Mouse (Mus musculus) heart, postnatal 0 days (tissue): ENCODE measurements at regions not wholly inside any gene's neighbourhood (a gene's known extent, or its start where the extent isn't known, plus 50 kb on each side); places are given as distances from the start of the nearest gene placed in this dataset.

ENCODE experiments used
- ATAC-seq: fragments of 200-750 bp; cut with Nextera tagmentation; 2 replicates; pipeline ENCODE4 v1.8.0; 2017; ENCODE audit warnings: low read depth, moderate number of reproducible peaks, moderate library complexity; ENCODE audit not compliant: insufficient read depth
- DNase-seq: peaks from one replicate; pipeline ENCODE4 v3.0.0-alpha.2; 2016; ENCODE audit warnings: low spot score
- H3K27ac ChIP-seq: fragments of 300-500 bp; sonication (generic); 2 replicates; pipeline ENCODE4 v1.5.1; 2014; ENCODE audit warnings: low read depth, mild to moderate bottlenecking
- H3K27me3 ChIP-seq: fragments of 300-500 bp; sonication (generic); 2 replicates; pipeline ENCODE4 v1.6.1; 2014; ENCODE audit warnings: low read length, mixed read lengths; ENCODE audit not compliant: control insufficient read depth, insufficient read depth
- H3K36me3 ChIP-seq: fragments of 300-500 bp; sonication (generic); replicated peaks from 2 replicates; pipeline ENCODE4 v1.6.1; 2014; ENCODE audit warnings: low read length, mixed read lengths; ENCODE audit not compliant: control insufficient read depth, insufficient read depth
- H3K4me1 ChIP-seq: fragments of 300-500 bp; sonication (generic); 2 replicates; pipeline ENCODE4 v1.6.1; 2014; ENCODE audit warnings: antibody characterized with exemption; ENCODE audit not compliant: control insufficient read depth, insufficient read depth
- H3K4me2 ChIP-seq: fragments of 300-500 bp; sonication (generic); 2 replicates; pipeline ENCODE4 v1.6.1; 2014; ENCODE audit warnings: low read depth, mild to moderate bottlenecking, low read length, moderate library complexity
- H3K4me3 ChIP-seq: fragments of 300-500 bp; sonication (generic); 2 replicates; pipeline ENCODE4 v1.5.1; 2014; ENCODE audit warnings: low read depth, low read length
- H3K9ac ChIP-seq: fragments of 300-500 bp; sonication (generic); replicated peaks from 2 replicates; pipeline ENCODE4 v1.6.1; 2014; ENCODE audit warnings: low read depth, low read length, mixed read lengths
- H3K9me3 ChIP-seq: fragments of 300-500 bp; sonication (generic); replicated peaks from 2 replicates; pipeline ENCODE4 v1.6.1; 2016; ENCODE audit warnings: low read length; ENCODE audit not compliant: control insufficient read depth
- CTCF ChIP-seq: IDR thresholded peaks from 2 replicates; pipeline ENCODE4 v1.5.1; 2016; ENCODE audit warnings: antibody characterized with exemption, control low read depth, low read depth
- EP300 ChIP-seq: IDR thresholded peaks from 2 replicates; pipeline ENCODE4 v1.6.1; 2016; ENCODE audit warnings: antibody characterized with exemption, low read depth
- WGBS: fragments of 180-500 bp; shearing (Covaris S2); extraction: QIAGEN DNeasy Blood & Tissue Kit; methylation state at CpG from one replicate; pipeline ENCODE4 v1.1.7; 2014; 5-methylcytosine and 5-hydroxymethylcytosine counted together

DNA sequence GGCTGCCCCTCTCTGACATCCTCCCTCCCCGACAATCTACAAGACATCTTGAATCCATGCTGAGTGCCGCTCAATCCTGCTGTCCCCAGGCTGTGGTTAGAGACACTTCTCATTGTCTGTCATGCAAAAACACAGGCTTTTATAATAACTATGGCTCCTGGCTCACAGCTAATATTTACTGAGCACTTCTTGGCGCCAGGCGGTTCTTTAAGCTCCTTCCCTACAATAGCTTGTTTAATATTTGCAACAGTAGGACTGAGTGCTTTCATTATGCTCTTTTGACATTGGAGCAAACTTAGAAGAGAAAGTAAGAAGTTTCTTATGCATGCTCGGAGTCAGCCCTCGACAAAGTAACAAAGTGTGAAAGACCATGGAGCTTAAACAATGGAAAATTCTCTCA is 151.6 kb upstream of the Irx6 start:
- Histone ChIP-seq H3K4me1 (no peaks in the 10 kb centered on the region), H3K27me3 (no peaks in the 10 kb centered on the region), H3K36me3 (no peaks in the 10 kb centered on the region), H3K4me2 (no peak overlapping the region), H3K9ac (no peak overlapping the region), H3K4me3 (no peak overlapping the region), H3K9me3 (no peaks in the 10 kb centered on the region), H3K27ac (no peak overlapping the region)
- WGBS: 89% methylated on average over 6 of the region's 6 CpGs
- no peak for DNase-seq
- TF ChIP-seq EP300 (no peak), CTCF (no peak)
- ATAC-seq: no peak

DNA sequence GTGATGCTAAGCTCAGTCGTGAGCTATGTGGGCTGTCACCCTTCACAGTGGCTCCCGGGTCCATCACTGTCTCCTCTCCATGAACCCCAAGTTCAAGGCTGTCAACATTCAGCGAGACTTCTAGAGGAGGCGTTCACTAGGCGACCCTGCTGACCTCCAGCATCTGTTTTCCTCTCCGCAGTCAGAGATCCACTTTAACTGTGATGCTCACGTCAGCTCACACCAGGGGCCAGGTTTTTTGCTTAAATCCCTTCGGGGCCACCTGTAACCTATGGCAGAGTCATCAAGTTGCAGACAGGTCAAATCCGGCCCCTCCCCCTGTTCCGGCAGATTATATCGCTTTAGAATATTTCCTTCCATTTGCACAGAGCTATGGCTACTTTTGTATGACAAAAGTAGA is 144.3 kb upstream of the Irx6 start:
- Histone ChIP-seq H3K36me3 (no peaks in the 10 kb centered on the region), H3K27ac (no peak overlapping the region), H3K9me3 (no peaks in the 10 kb centered on the region; the same call in 1 of the 2 replicates), H3K4me1 (no peaks in the 10 kb centered on the region), H3K4me2 (no peak overlapping the region), H3K4me3 (no peak overlapping the region), H3K27me3 (no peaks in the 10 kb centered on the region), H3K9ac (no peak overlapping the region)
- no peak for DNase-seq
- 74% methylated on average over 11 of the region's 11 CpGs for WGBS
- TF ChIP-seq EP300: no peak
- TF ChIP-seq CTCF: no peak
- ATAC-seq: no peak

DNA sequence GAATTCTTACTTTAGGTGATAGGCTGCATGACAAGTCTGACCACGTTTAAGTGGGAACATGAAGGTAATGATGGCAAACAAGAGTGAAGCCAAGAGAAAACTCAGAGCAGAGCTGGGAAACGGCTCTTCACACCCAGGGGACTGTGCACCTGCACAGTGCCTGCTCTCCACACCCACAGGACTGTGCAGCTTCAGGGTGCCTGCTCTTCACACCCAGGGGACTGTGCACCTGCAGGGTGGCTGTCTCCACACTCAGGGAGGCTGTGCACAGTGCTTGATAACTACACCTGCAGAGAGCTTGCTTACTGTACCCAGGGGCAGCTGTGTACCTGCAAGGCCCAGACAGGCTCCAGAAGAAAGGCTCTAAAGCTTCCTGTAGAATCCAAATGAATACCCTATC is 133.5 kb upstream of the Irx6 start:
- Histone ChIP-seq H3K4me2 (no peak overlapping the region), H3K27me3 (no peaks in the 10 kb centered on the region), H3K4me3 (no peak overlapping the region), H3K9ac (no peak overlapping the region), H3K36me3 (no peaks in the 10 kb centered on the region), H3K27ac (no peak overlapping the region), H3K4me1 (no peaks in the 10 kb centered on the region), H3K9me3 (no peaks in the 10 kb centered on the region)
- ATAC-seq (no peak), DNase-seq (no peak)
- WGBS: 33% methylated on average over 2 of the region's 2 CpGs
- TF ChIP-seq CTCF (no peak), EP300 (no peak)

DNA sequence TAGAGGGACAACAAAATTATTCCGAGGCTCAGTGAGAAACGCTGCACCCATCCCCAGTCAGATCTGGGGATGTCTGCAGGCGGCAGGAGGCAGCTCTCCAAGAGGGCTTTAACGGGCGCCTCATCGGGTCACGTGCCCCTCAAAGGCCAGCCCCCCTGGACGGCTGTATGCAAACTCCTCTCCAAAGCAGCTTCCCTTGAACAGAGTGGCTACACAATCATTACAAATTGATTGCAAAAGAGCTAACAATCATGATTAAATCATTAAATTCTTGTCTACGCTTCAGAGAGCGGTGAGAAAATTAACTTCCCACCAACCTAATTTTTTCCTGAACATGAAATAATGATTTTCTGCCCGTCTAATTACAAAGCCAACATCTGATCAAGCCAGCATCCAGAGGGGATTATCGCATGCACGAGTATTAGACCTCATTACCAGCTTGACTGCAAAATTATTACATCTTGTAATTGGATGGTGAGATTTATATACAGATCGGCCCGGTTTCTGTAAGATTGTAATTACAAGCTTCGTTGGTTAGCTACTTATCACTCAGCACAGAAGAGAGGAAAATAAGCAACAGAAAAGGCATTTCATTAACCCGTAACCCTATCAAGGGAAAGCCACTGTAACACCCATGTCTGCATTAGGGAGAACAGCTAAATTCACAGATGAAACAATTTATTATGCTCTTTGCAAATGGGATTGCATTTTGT is 128.6 kb upstream of the Irx6 start:
- TF ChIP-seq CTCF (no peak), EP300 (no peak)
- WGBS: 50% methylated on average over 17 of the region's 17 CpGs

DNA sequence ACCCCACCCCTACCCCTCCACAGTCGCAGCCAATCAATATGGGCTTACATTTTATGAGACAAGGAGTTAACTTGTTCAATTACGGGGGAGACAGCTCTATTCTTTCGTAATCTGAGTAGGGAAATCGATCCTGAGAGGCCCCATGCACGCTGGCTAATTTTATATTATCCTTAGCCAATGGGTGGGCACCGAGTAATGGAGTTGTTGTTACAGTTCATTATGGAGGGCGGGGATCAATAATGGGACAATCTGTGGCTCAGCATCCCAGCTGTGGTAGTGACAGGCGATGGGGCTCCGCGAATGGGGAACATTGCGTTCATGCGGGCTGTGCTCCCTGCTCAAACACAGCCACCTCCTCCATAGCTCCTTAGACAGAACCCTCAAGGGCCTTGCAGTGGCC is 118.9 kb upstream of the Irx6 start:
- no peaks in the 10 kb centered on the region for H3K4me1 ChIP-seq
- H3K4me2 ChIP-seq: no peak overlapping the region

More for the DNA sequence above, 128.6 kb upstream of the Irx6 start:
- DNase-seq (no peak), ATAC-seq (no peak)
- Histone ChIP-seq H3K4me1 (no peaks in the 10 kb centered on the region), H3K9ac (no peak overlapping the region), H3K9me3 (no peaks in the 10 kb centered on the region), H3K27ac (no peak overlapping the region), H3K36me3 (no peaks in the 10 kb centered on the region), H3K4me3 (no peak overlapping the region), H3K4me2 (no peak overlapping the region), H3K27me3 (no peaks in the 10 kb centered on the region)

DNA sequence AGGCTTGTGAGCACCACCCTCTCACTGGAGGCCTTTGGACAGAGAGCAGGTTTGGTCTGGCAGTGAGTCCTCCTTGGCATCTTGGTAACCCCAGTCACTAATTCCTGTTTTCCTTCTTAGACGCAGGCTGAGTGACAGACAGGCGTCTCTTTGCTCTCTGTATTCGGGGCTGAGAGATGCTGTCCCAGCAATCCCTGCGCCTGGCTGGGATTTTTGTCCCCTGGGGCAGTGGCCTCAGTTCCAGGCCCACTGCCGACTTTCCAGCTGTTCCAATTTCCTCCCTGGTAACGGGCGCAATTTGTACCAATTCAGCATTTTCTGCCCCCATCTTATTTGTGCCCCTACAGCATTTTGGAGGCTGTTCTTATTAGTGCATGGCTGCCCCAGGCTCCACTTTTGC is 118.5 kb upstream of the Irx6 start:
- H3K9ac ChIP-seq: no peak overlapping the region
- 64% methylated on average over 7 of the region's 7 CpGs for WGBS
- no peaks in the 10 kb centered on the region for H3K27me3 ChIP-seq
- no peak overlapping the region for H3K4me3 ChIP-seq
- no peaks in the 10 kb centered on the region for H3K36me3 ChIP-seq
- H3K9me3 ChIP-seq: no peaks in the 10 kb centered on the region; the same call in 1 of the 2 replicates
- no peak for ATAC-seq
- DNase-seq: no peak
- H3K4me2 ChIP-seq: no peak overlapping the region
- no peak overlapping the region for H3K27ac ChIP-seq
- TF ChIP-seq EP300 (no peak), CTCF (no peak)
- H3K4me1 ChIP-seq: no peaks in the 10 kb centered on the region

More for the DNA sequence above, 118.9 kb upstream of the Irx6 start:
- 84% methylated on average over 12 of the region's 12 CpGs for WGBS
- H3K27me3 ChIP-seq: no peaks in the 10 kb centered on the region
- no peak for DNase-seq
- no peak overlapping the region for H3K4me3 ChIP-seq
- ATAC-seq: no peak
- H3K9ac ChIP-seq: no peak overlapping the region
- H3K36me3 ChIP-seq: no peaks in the 10 kb centered on the region
- no peak overlapping the region for H3K27ac ChIP-seq
- H3K9me3 ChIP-seq: no peaks in the 10 kb centered on the region; the same call in 1 of the 2 replicates
- TF ChIP-seq EP300 (no peak), CTCF (no peak)
